ENCODE assay signal across 12 mouse cellular contexts in genomic region chr12:31882736-31883135, GRCm38 (mm10).
"Had no signal": no experiment of that assay in that cellular context is flagged by ENCODE, and none has a peak within 500 bp of the region (broad histone marks: within the 10 kb centered on the region; RNA-seq: fewer than 3 reads in every experiment).

No protein-coding gene starts in this region.

- H3K4me3 ChIP-seq: limb, embryonic 13.5 days; midbrain, embryonic 13.5 days; stomach, embryonic 15.5 days had no signal

- DNase-seq: kidney, adult 8-10 months; kidney, postnatal 36 days; left cerebral cortex, postnatal 4 days; lung, adult 18-20 months; lung, postnatal 36 days; right cerebral cortex, postnatal 4 days; spleen, adult 18-20 months; thymus, postnatal 36 days had no signal

- H3K9ac ChIP-seq: limb, embryonic 13.5 days; liver, embryonic 14.5 days; midbrain, embryonic 13.5 days; stomach, embryonic 15.5 days had no signal

- ATAC-seq: midbrain, embryonic 13.5 days had no signal

- H3K4me2 ChIP-seq: limb, embryonic 13.5 days; midbrain, embryonic 13.5 days; stomach, embryonic 15.5 days had no signal

- H3K27me3 ChIP-seq: limb, embryonic 13.5 days; midbrain, embryonic 13.5 days; stomach, embryonic 15.5 days had no signal

- H3K27ac ChIP-seq: limb, embryonic 13.5 days; liver, embryonic 14.5 days; midbrain, embryonic 13.5 days; stomach, embryonic 15.5 days had no signal

- H3K9me3 ChIP-seq: limb, embryonic 13.5 days; midbrain, embryonic 13.5 days; stomach, embryonic 15.5 days had no signal

- H3K4me1 ChIP-seq: limb, embryonic 13.5 days; midbrain, embryonic 13.5 days; stomach, embryonic 15.5 days had no signal
